ENCODE assay signal across 7 mouse cellular contexts in the genomic region with DNA sequence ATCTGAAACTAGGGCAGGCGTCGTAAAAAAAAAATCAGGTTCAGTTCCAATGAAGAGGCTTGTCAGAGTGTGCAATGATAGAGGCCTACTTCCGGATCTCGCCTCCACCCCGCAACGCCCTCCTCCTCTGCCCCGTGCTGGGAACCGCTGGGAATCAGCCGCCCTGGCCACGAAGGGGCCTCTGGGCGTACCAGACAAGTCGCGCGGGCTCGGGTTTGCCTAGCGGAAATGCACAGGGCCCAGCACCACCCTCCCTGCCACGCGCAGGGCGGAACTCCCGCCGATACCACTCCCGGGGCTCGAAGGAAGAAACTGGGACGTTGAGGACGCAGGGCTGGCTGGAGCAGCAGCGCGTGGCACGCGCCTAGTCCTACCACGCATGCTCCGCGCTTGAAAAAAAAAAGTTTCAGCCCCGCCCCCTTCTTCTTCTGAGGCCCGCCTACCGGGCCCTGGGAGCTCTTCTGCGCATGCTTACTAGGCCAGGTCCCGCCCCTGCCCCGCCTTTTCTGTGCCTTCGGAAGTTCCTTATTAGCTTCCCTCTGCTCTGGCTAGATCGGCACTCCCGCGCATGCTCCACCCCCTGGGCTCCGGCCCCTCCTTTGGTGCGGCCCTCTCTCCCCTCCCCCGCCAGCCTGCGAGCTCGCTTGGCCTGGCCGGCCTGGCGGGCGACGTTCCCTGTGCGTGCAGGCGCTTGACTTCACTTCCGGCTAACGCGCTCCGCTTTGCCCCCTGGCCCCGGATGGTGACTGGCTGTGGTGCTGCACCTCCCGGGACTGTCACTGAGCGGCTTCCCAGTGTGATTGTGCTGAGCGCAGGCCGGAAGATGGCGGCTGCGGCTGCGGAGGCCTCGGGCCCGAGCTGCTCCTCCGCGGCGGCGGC. TPM values are rescaled to one million over a fixed set of nuclear protein-coding genes. Genes with fewer than 3 reads are reported as not detected.
A peak's percentile ranks its signal among the peaks of the same experiment; 100 is the strongest.
DNase-seq lines count a peak whose midpoint lies in the region; ATAC-seq lines count a peak whose summit lies in the region.

Birc6 (plus strand) TSS at position 567 of the 879 bp plus-strand sequence.

- peak within 1 kb of the TSS; percentile 98 for H3K4me3 ChIP-seq in embryonic facial prominence, embryonic 11.5 days (ENCODE audit: low read depth, low read length)
- H3K4me3 ChIP-seq in limb, embryonic 10.5 days, result peak within 1 kb of the TSS; percentile 99
- peak within 1 kb of the TSS; percentile 99 for H3K4me3 ChIP-seq in midbrain, embryonic 13.5 days (replicated peaks)

- peak within 1 kb of the TSS; percentile 59 for H3K4me2 ChIP-seq in embryonic facial prominence, embryonic 11.5 days (ENCODE audit: low read depth, low read length)
- peak within 1 kb of the TSS; percentile 86 for H3K4me2 ChIP-seq in midbrain, embryonic 13.5 days (replicated peaks)

- no peaks in the 10 kb centered on the region for H3K27me3 ChIP-seq in embryonic facial prominence, embryonic 11.5 days (ENCODE audit: control insufficient read depth, insufficient read depth, low read length)
- no peaks in the 10 kb centered on the region for H3K27me3 ChIP-seq in limb, embryonic 10.5 days (ENCODE audit: low read depth, poor library complexity, severe bottlenecking)
- H3K27me3 ChIP-seq in midbrain, embryonic 13.5 days, result no peaks in the 10 kb centered on the region

- DNase-seq in adrenal gland, postnatal 14 days, result peak; percentile 100
- peak; percentile 100 for DNase-seq in embryonic facial prominence, embryonic 11.5 days (ENCODE audit: low spot score)
- peak; percentile 100 for DNase-seq in kidney, adult 11 months
- peak; percentile 100 for DNase-seq in limb, embryonic 10.5 days (ENCODE audit: low spot score)
- DNase-seq in spleen, adult 12 weeks (ENCODE audit: low spot score), result peak; percentile 99

- H3K9ac ChIP-seq in embryonic facial prominence, embryonic 11.5 days (replicated peaks; ENCODE audit: low read length), result peak within 1 kb of the TSS; percentile 96
- peak within 1 kb of the TSS; percentile 97 for H3K9ac ChIP-seq in midbrain, embryonic 13.5 days (replicated peaks)

- peak; percentile 98 for ATAC-seq in embryonic facial prominence, embryonic 11.5 days (replicated peaks; ENCODE audit: insufficient number of reproducible peaks, low FRiP score, low TSS enrichment, low read depth)
- ATAC-seq in granulocyte monocyte progenitor cell, adult 5-6 weeks (replicated peaks; ENCODE audit: poor library complexity, severe bottlenecking), result peak; percentile 81
- peak; percentile 99 for ATAC-seq in midbrain, embryonic 13.5 days

- H3K27ac ChIP-seq in embryonic facial prominence, embryonic 11.5 days (replicated peaks; ENCODE audit: low read depth, low read length), result peak within 1 kb of the TSS; percentile 98
- H3K27ac ChIP-seq in limb, embryonic 10.5 days, result peak within 1 kb of the TSS; percentile 98
- peak within 1 kb of the TSS; percentile 98 for H3K27ac ChIP-seq in midbrain, embryonic 13.5 days

- no peaks in the 10 kb centered on the region for H3K4me1 ChIP-seq in embryonic facial prominence, embryonic 11.5 days (ENCODE audit: control insufficient read depth, insufficient read depth, low read length)
- peaks cover 25% of the 10 kb centered on the region for H3K4me1 ChIP-seq in limb, embryonic 10.5 days
- H3K4me1 ChIP-seq in midbrain, embryonic 13.5 days (replicated peaks), result peaks cover 23% of the 10 kb centered on the region

- H3K36me3 ChIP-seq in embryonic facial prominence, embryonic 11.5 days (replicated peaks; ENCODE audit: control insufficient read depth, insufficient read depth, low read depth, low read length), result no peaks in the 10 kb centered on the region
- H3K36me3 ChIP-seq in limb, embryonic 10.5 days, result 0 out of 2 replicates have a peak, but pooled peaks cover 3% of the 10 kb centered on the region
- no peaks in the 10 kb centered on the region for H3K36me3 ChIP-seq in midbrain, embryonic 13.5 days

- under 1% methylated on average over 71 of the region's 71 CpGs for WGBS in embryonic facial prominence, embryonic 11.5 days
- WGBS in limb, embryonic 10.5 days, result under 1% methylated on average over 71 of the region's 71 CpGs
- under 1% methylated on average over 70 of the region's 71 CpGs for WGBS in midbrain, embryonic 13.5 days

- no peaks in the 10 kb centered on the region for H3K9me3 ChIP-seq in embryonic facial prominence, embryonic 11.5 days (replicated peaks; ENCODE audit: control insufficient read depth, low read length)
- no peaks in the 10 kb centered on the region for H3K9me3 ChIP-seq in limb, embryonic 10.5 days (replicated peaks)
- H3K9me3 ChIP-seq in midbrain, embryonic 13.5 days, result no peaks in the 10 kb centered on the region

RNA-seq across cellular contexts. Expression of gene Birc6, which starts in this region (rescaled TPM):
- 118 and 119 TPM in 2 replicates for total RNA-seq in adrenal gland, postnatal 14 days (2021)
- polyA plus RNA-seq in embryonic facial prominence, embryonic 11.5 days (2014; fragmentation: Nextera tagmentation; extraction: Ambion mirVana), result 75.6 and 83.8 TPM in 2 replicates
- total RNA-seq in granulocyte monocyte progenitor cell, adult 5-6 weeks (2014; fragmentation: Nextera tagmentation), result 156 and 191 TPM in 2 replicates
- 122 and 145 TPM in 2 replicates for total RNA-seq in granulocyte monocyte progenitor cell, adult 5-6 weeks (2017)
- 84.3 and 88.7 TPM in 2 replicates for polyA plus RNA-seq in limb, embryonic 10.5 days (2016; fragmentation: Nextera tagmentation; extraction: Ambion mirVana)
- 97.1 and 118 TPM in 2 replicates for polyA plus RNA-seq in midbrain, embryonic 13.5 days (2015; fragmentation: Nextera tagmentation; extraction: Ambion mirVana)

Comparison
In these comparisons a context has a peak if more than half of its experiments do, and no peak if none do; other contexts are left out.
1. Peak in every context shown above with its lines: DNase-seq, ATAC-seq, H3K4me3 ChIP-seq and H3K27ac ChIP-seq.